Mouse (Mus musculus) neural tube, embryonic 11.5 days (tissue): ENCODE data around the gene Acss3. TPM values are rescaled to one million over a fixed set of nuclear protein-coding genes. Genes with fewer than 3 reads are reported as not detected.

ENCODE experiments used
- ATAC-seq: fragments of 200-750 bp; cut with Nextera tagmentation; 2 replicates; pipeline ENCODE4 v1.8.0; 2017; ENCODE audit warnings: moderate number of reproducible peaks, mild to moderate bottlenecking, moderate TSS enrichment, moderate library complexity; ENCODE audit not compliant: insufficient read depth, low FRiP score, low TSS enrichment
- DNase-seq: peaks from one replicate; pipeline ENCODE4 v3.0.0-alpha.2; 2015; ENCODE audit warnings: low spot score
- H3K27ac ChIP-seq: fragments of 300-500 bp; sonication (generic); 2 replicates; pipeline ENCODE4 v1.5.1; 2014; ENCODE audit warnings: low read depth, mild to moderate bottlenecking, low read length
- H3K27me3 ChIP-seq: fragments of 300-500 bp; sonication (generic); 2 replicates; pipeline ENCODE4 v1.6.1; 2014; ENCODE audit warnings: mild to moderate bottlenecking, low read length, mixed read lengths; ENCODE audit not compliant: control insufficient read depth, insufficient read depth
- H3K36me3 ChIP-seq: fragments of 300-500 bp; sonication (generic); 2 replicates; pipeline ENCODE4 v1.6.1; 2014; ENCODE audit warnings: mild to moderate bottlenecking, low read length, moderate library complexity, mixed read lengths; ENCODE audit not compliant: control insufficient read depth, insufficient read depth
- H3K4me1 ChIP-seq: fragments of 300-500 bp; sonication (generic); 2 replicates; pipeline ENCODE4 v1.6.1; 2014; ENCODE audit warnings: low read length, mixed read lengths; ENCODE audit not compliant: control insufficient read depth, insufficient read depth
- H3K4me2 ChIP-seq: fragments of 300-500 bp; sonication (generic); 2 replicates; pipeline ENCODE4 v1.6.1; 2014; ENCODE audit warnings: low read depth, mild to moderate bottlenecking, moderate library complexity
- H3K4me3 ChIP-seq: fragments of 300-500 bp; sonication (generic); 2 replicates; pipeline ENCODE4 v1.5.1; 2014; ENCODE audit warnings: low read depth, low read length
- H3K9ac ChIP-seq: fragments of 300-500 bp; sonication (generic); 2 replicates; pipeline ENCODE4 v1.6.1; 2014; ENCODE audit warnings: mild to moderate bottlenecking, low read length
- H3K9me3 ChIP-seq: fragments of 300-500 bp; sonication (generic); 2 replicates; pipeline ENCODE4 v1.6.1; 2016; ENCODE audit warnings: low read length; ENCODE audit not compliant: control insufficient read depth
- WGBS: fragments of 180-500 bp; shearing (Covaris S2); extraction: QIAGEN DNeasy Blood & Tissue Kit; methylation state at CpG from one replicate; pipeline ENCODE4 v1.1.7; 2014; 5-methylcytosine and 5-hydroxymethylcytosine counted together
- polyA plus RNA-seq: library from polyadenylated mRNA; unstranded; fragments of >200 nt; fragmentation: Nextera tagmentation; extraction: Ambion mirVana; gene quantifications from 2 replicates; pipeline ENCODE4 v1.2.1, GENCODE M21; 2014

Gene Acss3
- polyA plus RNA-seq, 1 experiment from 2014 or later: 2.3 TPM

DNA sequence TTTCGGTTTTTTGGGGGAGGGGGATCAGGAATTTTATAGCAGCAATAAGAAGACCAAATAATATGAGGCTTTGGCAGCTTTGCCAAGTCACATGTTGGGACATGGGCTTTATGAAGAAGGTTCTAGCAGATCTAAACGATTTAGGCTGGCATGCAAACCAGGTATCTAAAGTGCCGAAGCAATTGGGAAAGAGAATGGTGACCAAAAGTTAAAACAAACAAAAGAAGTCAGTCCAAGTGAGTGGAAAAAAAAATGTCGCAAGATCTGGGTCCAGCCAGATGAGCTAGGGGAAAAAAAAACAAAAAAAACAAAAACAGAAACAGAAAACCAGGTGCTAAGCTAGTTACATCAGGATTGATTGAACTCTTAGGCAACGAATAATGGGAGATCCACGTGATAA lies 83.1 kb downstream of the Acss3 start:
- H3K27me3 ChIP-seq: no peaks in the 10 kb centered on the region
- H3K9me3 ChIP-seq: no peaks in the 10 kb centered on the region
- 79% methylated on average over 6 of the region's 6 CpGs for WGBS
- no peaks in the 10 kb centered on the region for H3K4me1 ChIP-seq
- H3K4me3 ChIP-seq: no peak overlapping the region
- H3K9ac ChIP-seq: no peak overlapping the region
- H3K27ac ChIP-seq: no peak overlapping the region
- DNase-seq (no peak), ATAC-seq (no peak)
- no peak overlapping the region for H3K4me2 ChIP-seq
- no peaks in the 10 kb centered on the region for H3K36me3 ChIP-seq

- Histone ChIP-seq H3K4me2 (no peak overlapping the region), H3K9me3 (no peaks in the 10 kb centered on the region), H3K4me3 (no peak overlapping the region), H3K27me3 (no peaks in the 10 kb centered on the region), H3K36me3 (no peaks in the 10 kb centered on the region), H3K27ac (no peak overlapping the region), H3K4me1 (no peaks in the 10 kb centered on the region), H3K9ac (no peak overlapping the region)
- 94% methylated on average over 4 of the region's 4 CpGs for WGBS
- DNase-seq (no peak), ATAC-seq (no peak)
Measured at GRCm38 (mm10) chr10:107039211-107039610, 84.3 kb downstream of the Acss3 start.

DNA sequence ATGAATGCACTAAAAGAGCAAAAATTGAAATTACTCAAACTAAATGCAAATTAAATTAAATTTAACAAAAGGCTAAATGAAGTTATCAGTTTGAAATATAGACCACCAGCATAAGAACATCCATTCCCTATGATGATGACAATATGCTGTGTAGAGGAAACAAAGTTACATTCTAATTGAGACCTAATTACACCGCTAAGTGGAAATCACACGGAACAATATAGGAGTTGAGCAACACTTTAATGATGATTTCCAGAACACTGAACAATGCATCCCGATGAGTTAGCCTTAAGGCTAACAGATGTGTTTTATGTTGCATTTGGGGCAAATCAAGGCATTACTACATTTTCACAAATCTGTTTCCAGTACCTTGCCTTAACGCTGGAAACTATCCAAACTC lies 99.2 kb downstream of the Acss3 start:
- H3K27ac ChIP-seq: no peak overlapping the region
- no peaks in the 10 kb centered on the region for H3K36me3 ChIP-seq
- WGBS: 86% methylated on average over 4 of the region's 4 CpGs
- H3K4me2 ChIP-seq: no peak overlapping the region
- H3K9me3 ChIP-seq: no peaks in the 10 kb centered on the region
- H3K9ac ChIP-seq: no peak overlapping the region
- no peak overlapping the region for H3K4me3 ChIP-seq
- H3K27me3 ChIP-seq: no peaks in the 10 kb centered on the region
- no peak for ATAC-seq
- DNase-seq: no peak
- no peaks in the 10 kb centered on the region for H3K4me1 ChIP-seq

DNA sequence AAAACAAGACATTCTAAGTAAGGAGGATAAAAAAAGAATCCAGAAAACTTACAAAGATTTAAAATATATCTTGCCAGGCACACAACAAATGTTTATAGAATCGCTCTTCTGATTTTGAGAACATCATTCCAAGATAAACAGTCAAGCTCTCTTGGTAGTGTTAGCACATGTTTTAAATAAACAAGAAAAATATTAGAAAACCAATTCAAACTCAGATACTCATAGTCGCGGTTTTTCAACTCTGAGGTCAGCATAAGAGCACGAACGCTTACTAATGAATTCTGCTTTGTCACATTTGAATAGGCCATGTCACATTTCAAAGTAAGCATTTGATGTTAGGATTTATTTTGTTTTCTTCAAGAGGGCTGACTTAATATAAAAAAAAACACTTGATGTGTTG lies 102.3 kb downstream of the Acss3 start:
- H3K27me3 ChIP-seq: no peaks in the 10 kb centered on the region
- H3K9ac ChIP-seq: no peak overlapping the region
- H3K4me2 ChIP-seq: no peak overlapping the region
- WGBS: 90% methylated on average over 5 of the region's 5 CpGs
- no peaks in the 10 kb centered on the region for H3K36me3 ChIP-seq
- H3K4me3 ChIP-seq: no peak overlapping the region
- no peak for DNase-seq
- no peaks in the 10 kb centered on the region for H3K4me1 ChIP-seq
- no peak overlapping the region for H3K27ac ChIP-seq
- no peak for ATAC-seq
- H3K9me3 ChIP-seq: no peaks in the 10 kb centered on the region

DNA sequence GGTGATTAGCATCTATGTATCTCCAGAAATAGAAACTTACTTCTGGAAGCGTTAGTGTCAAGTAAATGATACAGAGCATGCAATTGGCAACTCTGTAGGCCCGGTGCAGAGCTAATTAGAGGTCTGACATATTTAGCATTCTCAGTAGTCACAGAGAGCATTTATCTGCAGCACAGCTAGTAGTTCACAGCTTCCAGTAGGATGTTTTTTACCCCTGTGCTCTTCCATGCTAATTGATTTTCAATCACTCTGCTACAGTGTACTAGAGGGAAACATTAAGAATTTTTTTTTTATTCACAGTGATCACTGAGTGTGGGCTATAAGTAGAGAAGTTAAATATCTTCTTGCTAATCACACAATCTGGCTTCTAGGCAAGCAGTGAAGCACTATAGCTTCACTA lies 112.3 kb downstream of the Acss3 start:
- Histone ChIP-seq H3K4me1 (no peaks in the 10 kb centered on the region), H3K27me3 (no peaks in the 10 kb centered on the region), H3K9ac (no peak overlapping the region), H3K27ac (no peak overlapping the region), H3K4me3 (no peak overlapping the region), H3K36me3 (no peaks in the 10 kb centered on the region), H3K4me2 (no peak overlapping the region), H3K9me3 (no peaks in the 10 kb centered on the region)
- 89% methylated on average over 2 of the region's 2 CpGs for WGBS
- ATAC-seq (no peak), DNase-seq (no peak)

- no peak for ATAC-seq
- no peaks in the 10 kb centered on the region for H3K36me3 ChIP-seq
- H3K4me3 ChIP-seq: no peak overlapping the region
- no peaks in the 10 kb centered on the region for H3K4me1 ChIP-seq
- no peaks in the 10 kb centered on the region for H3K9me3 ChIP-seq
- no peak for DNase-seq
- 95% methylated on average over 2 of the region's 2 CpGs for WGBS
- no peak overlapping the region for H3K9ac ChIP-seq
- H3K27me3 ChIP-seq: no peaks in the 10 kb centered on the region
- H3K4me2 ChIP-seq: no peak overlapping the region
- H3K27ac ChIP-seq: no peak overlapping the region
Measured at GRCm38 (mm10) chr10:106998052-106998625, 125.3 kb downstream of the Acss3 start.

- DNase-seq (no peak), ATAC-seq (no peak)
- Histone ChIP-seq H3K4me3 (no peak overlapping the region), H3K4me1 (no peaks in the 10 kb centered on the region), H3K27ac (no peak overlapping the region), H3K4me2 (no peak overlapping the region), H3K36me3 (no peaks in the 10 kb centered on the region), H3K27me3 (no peaks in the 10 kb centered on the region), H3K9me3 (no peaks in the 10 kb centered on the region), H3K9ac (no peak overlapping the region)
- WGBS: 30% methylated on average over 4 of the region's 4 CpGs
Measured at GRCm38 (mm10) chr10:106989478-106989877, 134.0 kb downstream of the Acss3 start.

DNA sequence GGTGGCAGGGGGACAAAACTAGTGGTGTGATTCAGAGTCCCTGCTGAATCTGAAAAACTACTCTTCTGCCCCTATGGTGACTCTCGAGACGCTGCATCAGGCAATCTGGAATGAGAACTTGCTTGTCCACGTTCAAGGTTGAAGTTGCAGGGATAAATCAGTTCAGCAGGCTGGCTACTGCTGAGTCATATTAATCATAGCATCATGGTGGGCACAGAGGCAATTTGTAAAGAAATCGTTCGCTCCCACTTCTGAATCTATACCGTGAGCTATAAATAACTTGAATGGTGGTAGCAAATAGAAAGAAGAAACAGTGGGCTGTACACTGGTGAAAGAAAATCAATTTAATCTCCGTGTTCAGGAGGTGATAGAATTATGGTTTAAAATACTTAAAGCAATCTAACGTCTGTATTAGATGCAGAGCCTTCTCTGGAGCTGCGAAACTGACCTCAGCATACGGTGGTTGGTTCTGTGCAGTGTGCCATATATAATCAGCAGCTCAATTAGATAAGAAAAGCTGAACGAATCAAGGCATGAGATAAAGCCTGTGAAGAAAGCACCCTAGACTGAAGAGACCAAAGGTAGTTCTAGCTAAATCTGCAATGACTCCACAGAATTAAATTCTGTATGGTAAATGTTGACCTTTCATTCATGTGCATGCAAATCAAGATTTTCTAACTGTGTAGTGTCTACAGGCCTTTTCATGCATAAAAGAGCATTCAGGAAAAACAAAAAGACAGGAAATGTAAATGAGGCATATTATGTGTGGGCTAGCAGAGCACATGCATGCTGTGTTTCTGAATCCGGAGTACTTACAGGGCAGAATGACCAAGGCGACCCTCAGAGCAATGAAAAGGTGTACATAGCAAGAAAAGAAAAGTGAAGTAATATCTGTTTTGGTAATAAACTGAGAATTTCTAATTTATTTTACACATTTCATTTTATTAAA lies 148.0 kb downstream of the Acss3 start:
- Histone ChIP-seq H3K27me3 (no peaks in the 10 kb centered on the region), H3K9ac (no peak overlapping the region), H3K4me2 (no peak overlapping the region), H3K27ac (no peak overlapping the region), H3K36me3 (no peaks in the 10 kb centered on the region), H3K4me1 (0 out of 2 replicates have a peak, but pooled peaks cover 5% of the 10 kb centered on the region), H3K4me3 (no peak overlapping the region), H3K9me3 (no peaks in the 10 kb centered on the region)
- ATAC-seq (peak; percentile 61), DNase-seq (peak; percentile 11)
- 48% methylated on average over 13 of the region's 13 CpGs for WGBS

DNA sequence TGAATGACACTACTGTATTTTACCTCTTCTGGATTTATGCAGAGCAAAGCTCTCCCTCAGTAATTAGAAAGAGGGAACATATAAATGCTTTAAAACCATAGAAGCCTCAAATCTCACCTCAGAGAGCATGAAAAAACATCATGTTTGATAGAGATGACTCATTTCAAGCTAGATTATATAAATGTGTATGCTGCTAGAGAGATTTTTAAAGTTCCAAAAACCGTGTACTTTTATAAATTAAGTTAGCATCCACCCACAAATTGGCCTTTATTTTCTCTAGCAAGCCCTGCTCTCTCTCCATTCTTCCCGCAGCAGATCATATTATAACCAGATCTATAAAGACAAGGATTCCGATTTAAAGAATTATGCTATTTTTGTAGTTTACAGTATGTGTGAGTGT lies 164.4 kb downstream of the Acss3 start:
- WGBS: 86% methylated on average over 3 of the region's 3 CpGs
- ATAC-seq (no peak), DNase-seq (no peak)
- Histone ChIP-seq H3K27ac (no peak overlapping the region), H3K36me3 (no peaks in the 10 kb centered on the region), H3K9ac (no peak overlapping the region), H3K4me3 (no peak overlapping the region), H3K27me3 (no peaks in the 10 kb centered on the region), H3K9me3 (no peaks in the 10 kb centered on the region), H3K4me2 (no peak overlapping the region), H3K4me1 (no peaks in the 10 kb centered on the region)
